In the genomic region with DNA sequence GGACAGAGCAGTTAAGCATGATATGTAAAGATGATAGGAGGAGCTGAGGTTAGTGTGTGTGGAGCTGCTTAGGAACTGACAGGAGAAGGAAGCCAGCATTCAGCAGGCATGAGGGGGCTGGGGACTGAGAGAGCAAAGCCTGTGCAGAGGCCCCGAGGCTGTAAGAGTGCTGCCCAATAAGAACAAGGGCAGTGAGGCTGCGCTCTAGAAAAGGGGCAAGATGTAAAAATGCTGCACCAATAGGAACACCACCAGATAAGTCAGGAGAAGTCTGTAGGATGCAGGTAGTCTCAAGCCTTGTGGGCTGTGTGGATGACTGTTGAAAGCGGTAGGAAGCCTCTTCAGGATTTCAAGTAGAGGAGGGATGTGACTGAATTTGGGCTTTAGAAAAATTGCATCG, we compare ENCODE assay signal across 18 mouse cellular contexts. TPM values are rescaled to one million over a fixed set of nuclear protein-coding genes. Genes with fewer than 3 reads are reported as not detected.
DNase-seq lines count a peak whose midpoint lies in the region; ATAC-seq lines count a peak whose summit lies in the region.
"Had no signal": no experiment of that assay in that cellular context is flagged by ENCODE, and none has a peak within 500 bp of the region (broad histone marks: within the 10 kb centered on the region; RNA-seq: fewer than 3 reads in every experiment).

No protein-coding gene starts in this region.

- H3K27ac ChIP-seq in neural tube, embryonic 13.5 days (replicated peaks), result 0 out of 2 replicates have a peak overlapping the region, but pooled peaks have one; percentile 54
- H3K27ac ChIP-seq in hindbrain, embryonic 14.5 days, result peak overlapping the region; percentile 55; the same call in 1 of the 2 replicates
- H3K27ac ChIP-seq in neural tube, embryonic 15.5 days (replicated peaks), result 0 out of 2 replicates have a peak overlapping the region, but pooled peaks have one; percentile 2
- H3K27ac ChIP-seq: heart, adult 2 months; liver, embryonic 15.5 days; macrophage had no signal

- H3K9ac ChIP-seq in neural tube, embryonic 13.5 days, result no peak overlapping the region
- H3K9ac ChIP-seq in hindbrain, embryonic 14.5 days, result no peak overlapping the region
- no peak overlapping the region for H3K9ac ChIP-seq in neural tube, embryonic 15.5 days (replicated peaks)
- H3K9ac ChIP-seq: liver, embryonic 15.5 days had no signal

- H3K4me3 ChIP-seq in neural tube, embryonic 13.5 days, result no peak overlapping the region
- no peak overlapping the region for H3K4me3 ChIP-seq in hindbrain, embryonic 14.5 days (replicated peaks; ENCODE audit: low read length)
- H3K4me3 ChIP-seq in neural tube, embryonic 15.5 days (replicated peaks), result no peak overlapping the region
- H3K4me3 ChIP-seq: heart, adult 2 months; liver, embryonic 15.5 days had no signal

- H3K27me3 ChIP-seq in neural tube, embryonic 13.5 days, result no peaks in the 10 kb centered on the region
- H3K27me3 ChIP-seq in hindbrain, embryonic 14.5 days (ENCODE audit: control insufficient read depth, insufficient read depth, low read length), result no peaks in the 10 kb centered on the region
- H3K27me3 ChIP-seq in neural tube, embryonic 15.5 days (replicated peaks), result no peaks in the 10 kb centered on the region
- H3K27me3 ChIP-seq: liver, embryonic 15.5 days had no signal

- H3K4me2 ChIP-seq in neural tube, embryonic 13.5 days, result no peak overlapping the region
- H3K4me2 ChIP-seq in hindbrain, embryonic 14.5 days (replicated peaks), result no peak overlapping the region
- no peak overlapping the region for H3K4me2 ChIP-seq in neural tube, embryonic 15.5 days
- H3K4me2 ChIP-seq: liver, embryonic 15.5 days had no signal

- H3K9me3 ChIP-seq in neural tube, embryonic 13.5 days, result no peaks in the 10 kb centered on the region
- H3K9me3 ChIP-seq in hindbrain, embryonic 14.5 days (ENCODE audit: control insufficient read depth, low read length), result no peaks in the 10 kb centered on the region
- no peaks in the 10 kb centered on the region for H3K9me3 ChIP-seq in neural tube, embryonic 15.5 days (replicated peaks)
- H3K9me3 ChIP-seq: liver, embryonic 15.5 days had no signal

- H3K36me3 ChIP-seq in neural tube, embryonic 13.5 days, result peaks cover 68% of the 10 kb centered on the region
- peaks cover 72% of the 10 kb centered on the region for H3K36me3 ChIP-seq in hindbrain, embryonic 14.5 days (replicated peaks; ENCODE audit: control insufficient read depth, insufficient read depth)
- H3K36me3 ChIP-seq in neural tube, embryonic 15.5 days, result peaks cover 26% of the 10 kb centered on the region
- H3K36me3 ChIP-seq: liver, embryonic 15.5 days had no signal

- 51% methylated on average over 4 of the region's 4 CpGs for WGBS in neural tube, embryonic 13.5 days
- 61% methylated on average over 4 of the region's 4 CpGs for WGBS in hindbrain, embryonic 14.5 days
- WGBS in neural tube, embryonic 15.5 days, result 57% methylated on average over 4 of the region's 4 CpGs

- peak; percentile 51 for DNase-seq in embryo, embryonic 10 days (ENCODE audit: low spot score)
- no peak for DNase-seq in embryo, embryonic 11 days
- DNase-seq in neural tube, embryonic 10.5 days (ENCODE audit: extremely low spot score, low spot score), result no peak
- no peak for DNase-seq in hindbrain, embryonic 14.5 days (ENCODE audit: low spot score)
- no peak for DNase-seq in lung, postnatal 25 days (ENCODE audit: low spot score)
- DNase-seq in layer of hippocampus, adult 8-10 months (ENCODE audit: low spot score in 2 of 2), result no peak
- DNase-seq: cerebellum, adult 9-11 months; heart, adult 2 months; heart, postnatal 4 days; kidney, adult 9 months; right cerebral cortex, adult 18-20 months had no signal

- peaks cover 89% of the 10 kb centered on the region for H3K4me1 ChIP-seq in neural tube, embryonic 13.5 days (replicated peaks)
- peaks cover 52% of the 10 kb centered on the region for H3K4me1 ChIP-seq in hindbrain, embryonic 14.5 days (replicated peaks; ENCODE audit: control insufficient read depth, insufficient read depth, low read length)
- peaks cover 69% of the 10 kb centered on the region for H3K4me1 ChIP-seq in neural tube, embryonic 15.5 days
- H3K4me1 ChIP-seq: liver, embryonic 15.5 days had no signal

- no peak for ATAC-seq in neural tube, embryonic 13.5 days (ENCODE audit: low read depth)
- no peak for ATAC-seq in hindbrain, embryonic 14.5 days (ENCODE audit: low FRiP score)
- no peak for ATAC-seq in neural tube, embryonic 15.5 days (ENCODE audit: low FRiP score)

RNA-seq across cellular contexts. Expression of gene Nsg2, which starts 17.9 kb away (rescaled TPM):
- 356 and 366 TPM in 2 replicates for polyA plus RNA-seq in neural tube, embryonic 13.5 days (2015; fragmentation: Nextera tagmentation; extraction: Ambion mirVana)
- polyA plus RNA-seq in hindbrain, embryonic 14.5 days (2014; fragmentation: Nextera tagmentation; extraction: Ambion mirVana), result 157 and 172 TPM in 2 replicates
- polyA plus RNA-seq in neural tube, embryonic 15.5 days (2015; fragmentation: Nextera tagmentation; extraction: Ambion mirVana), result 394 and 482 TPM in 2 replicates
- 100 to 1,000 TPM; 635 to 719 (median 677) TPM for total RNA-seq in layer of hippocampus, adult 8-10 months (2022)
- polyA plus RNA-seq: macrophage had no signal

RNA-seq across cellular contexts. Expression of gene 4930524B15Rik, which starts 52.8 kb away (rescaled TPM):
- 0.22 and 0.23 TPM in 2 replicates for polyA plus RNA-seq in neural tube, embryonic 13.5 days (2015; fragmentation: Nextera tagmentation; extraction: Ambion mirVana)
- polyA plus RNA-seq in hindbrain, embryonic 14.5 days (2014; fragmentation: Nextera tagmentation; extraction: Ambion mirVana), result 0.40 and 0.60 TPM in 2 replicates
- polyA plus RNA-seq in neural tube, embryonic 15.5 days (2015; fragmentation: Nextera tagmentation; extraction: Ambion mirVana), result 0.22 and 0.29 TPM in 2 replicates
- under 1 TPM in 2 of 4 experiments, not detected in 2; 0.16 to 0.22 TPM for total RNA-seq in layer of hippocampus, adult 8-10 months (2022)
- total RNA-seq: adrenal gland, postnatal 4 days; heart, adult 2 months; heart, postnatal 4 days; left cerebral cortex, postnatal 36 days had no signal
- polyA plus RNA-seq: embryonic facial prominence, embryonic 14.5 days; heart, adult 2 months; liver, embryonic 15.5 days; macrophage had no signal

Comparison
In these comparisons a context has a peak if more than half of its experiments do, and no peak if none do; other contexts are left out.
1. H3K27ac ChIP-seq: peak in every context shown above with its lines; median percentile 55 in hindbrain, embryonic 14.5 days; 54 in neural tube, embryonic 13.5 days; 2 in neural tube, embryonic 15.5 days.